Mouse (Mus musculus): Measurements from ENCODE around the gene Med27. TPM values are rescaled to one million over a fixed set of nuclear protein-coding genes. Genes with fewer than 3 reads are reported as not detected.

The Med27 gene
- total RNA-seq, 2 experiments from 2014 or later = 35.8 to 39.6 TPM

DNA sequence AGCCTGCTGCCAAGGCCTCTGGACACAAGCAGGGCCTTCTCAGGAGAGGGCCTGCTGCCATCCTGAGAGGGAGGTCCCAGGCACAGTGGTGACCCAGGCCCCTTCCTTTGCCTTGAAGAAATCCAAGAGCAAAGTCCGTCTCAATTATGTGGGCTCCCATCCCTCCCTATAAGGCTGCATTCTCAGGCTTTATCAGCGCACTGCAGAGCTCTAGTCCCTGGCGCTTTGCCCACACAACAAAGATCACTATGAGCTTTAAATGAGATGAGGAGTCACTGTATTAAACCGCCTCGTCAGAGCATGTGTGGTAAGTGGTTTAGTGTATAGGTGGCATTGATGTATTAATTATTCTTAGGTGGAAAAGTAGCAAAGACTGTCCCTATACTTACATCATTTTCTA, 85.9 kb downstream of the Med27 start:
- DNase-seq (ENCODE audit: low spot score in 2 of 2) = no peak

DNA sequence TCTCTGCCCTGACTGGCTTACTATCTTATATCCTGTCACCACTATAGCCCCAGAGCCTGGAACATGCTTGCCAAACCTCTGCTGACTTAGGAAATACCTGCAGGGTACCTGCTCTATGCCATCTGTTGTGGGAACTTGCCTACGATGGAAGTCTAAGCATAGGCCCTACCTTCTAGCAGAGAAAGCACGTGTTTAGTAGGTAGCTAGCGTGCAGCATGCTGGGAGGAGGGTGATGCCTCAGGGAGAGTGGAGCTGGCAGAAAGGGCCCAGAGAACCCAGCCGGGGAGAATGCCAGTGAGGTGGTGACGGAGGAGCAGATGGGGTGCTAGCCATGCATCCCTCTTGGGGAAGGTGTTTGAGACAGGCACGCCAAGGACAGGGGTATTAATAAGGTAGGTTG, 89.8 kb downstream of the Med27 start:
- DNase-seq (ENCODE audit: low spot score in 2 of 2) = no peak

DNA sequence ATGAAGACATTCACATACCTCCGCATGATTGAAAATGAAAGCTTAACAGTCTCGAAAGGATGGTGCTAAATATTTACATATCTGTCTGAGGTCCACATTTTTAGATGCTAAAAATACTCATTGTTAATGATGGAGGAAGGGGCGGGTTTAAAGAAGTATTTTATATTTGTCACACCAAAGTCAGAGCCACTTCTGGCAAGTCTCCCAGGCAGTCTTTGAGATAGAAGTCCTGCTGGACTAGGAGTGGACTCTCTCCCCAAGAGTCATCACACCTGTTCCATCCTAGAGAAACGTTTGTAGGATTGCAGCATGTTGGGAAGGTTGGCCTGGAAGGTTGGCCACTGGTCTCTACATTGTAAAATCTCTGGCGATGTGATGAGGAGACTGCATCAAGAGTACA, 90.5 kb downstream of the Med27 start:
- no peak for DNase-seq (ENCODE audit: low spot score in 2 of 2)

DNA sequence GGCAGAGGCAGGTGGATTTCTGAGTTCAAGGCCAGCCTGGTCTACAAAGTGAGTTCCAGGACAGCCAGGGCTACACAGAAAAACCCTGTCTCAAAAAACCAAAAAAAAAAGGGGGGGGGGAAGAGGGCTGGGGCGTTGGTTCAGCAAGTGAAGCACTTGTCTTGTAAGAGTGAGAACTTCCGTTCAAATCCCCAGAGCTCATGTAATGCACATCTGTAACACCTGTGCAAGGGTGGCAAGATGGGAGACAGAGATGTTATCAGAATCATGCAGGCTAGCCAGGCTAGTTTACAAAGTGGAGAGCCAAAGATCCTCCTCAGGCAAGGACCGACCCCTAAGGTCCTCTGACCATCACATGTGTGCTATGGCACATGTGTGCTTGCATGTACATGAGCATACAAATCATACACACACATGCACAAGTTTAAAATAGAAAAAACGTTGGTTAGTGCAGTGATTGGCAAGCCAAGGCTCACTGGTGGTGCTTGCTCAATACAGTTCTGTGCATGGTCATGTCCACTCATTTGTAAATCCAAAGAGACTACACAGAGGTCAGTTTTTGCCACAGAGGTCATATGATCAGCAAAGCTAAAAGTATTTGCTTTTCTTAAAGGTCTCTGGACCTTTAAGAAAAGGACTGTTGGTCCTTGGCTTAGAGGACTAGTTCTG, 91.4 kb downstream of the Med27 start:
- no peak for DNase-seq (ENCODE audit: low spot score in 2 of 2)

DNA sequence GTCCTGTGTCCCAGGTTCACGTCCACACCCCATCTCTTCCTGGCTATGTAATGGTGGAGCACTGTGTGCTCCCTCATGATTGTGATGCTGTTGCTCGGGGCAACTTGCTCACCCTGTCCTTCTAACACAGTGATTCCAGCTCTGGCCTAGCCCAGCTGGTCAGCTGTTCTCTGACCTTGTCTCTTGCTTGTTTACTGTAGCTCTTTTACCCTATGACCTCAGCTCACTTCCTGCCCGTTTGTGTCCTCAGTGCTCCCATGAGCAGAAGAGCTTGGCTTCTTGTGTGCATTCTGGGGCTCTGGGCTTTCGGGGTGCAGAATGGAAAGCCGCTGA, 91.9 kb downstream of the Med27 start:
- DNase-seq (ENCODE audit: low spot score in 2 of 2) = no peak

DNA sequence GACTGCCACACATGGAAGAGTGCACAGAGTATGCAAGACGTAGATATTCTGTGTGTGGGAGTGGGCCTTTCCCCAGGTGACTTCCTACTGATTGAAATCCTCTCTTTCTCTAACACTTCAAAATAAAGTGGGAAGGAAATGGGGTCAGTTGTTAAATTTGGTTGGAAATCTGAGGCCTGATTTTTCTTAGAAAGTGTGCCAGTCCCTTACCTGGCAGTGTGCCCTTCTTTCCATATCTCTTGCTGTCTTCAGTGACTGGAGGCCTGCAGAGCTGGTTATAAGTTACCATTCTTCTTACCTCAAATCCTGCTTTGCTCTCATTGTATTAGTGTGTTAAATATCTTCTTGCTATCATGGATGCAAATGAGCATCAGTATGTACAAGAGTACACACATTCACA, 92.4 kb downstream of the Med27 start:
- DNase-seq (ENCODE audit: low spot score in 2 of 2) = no peak

DNA sequence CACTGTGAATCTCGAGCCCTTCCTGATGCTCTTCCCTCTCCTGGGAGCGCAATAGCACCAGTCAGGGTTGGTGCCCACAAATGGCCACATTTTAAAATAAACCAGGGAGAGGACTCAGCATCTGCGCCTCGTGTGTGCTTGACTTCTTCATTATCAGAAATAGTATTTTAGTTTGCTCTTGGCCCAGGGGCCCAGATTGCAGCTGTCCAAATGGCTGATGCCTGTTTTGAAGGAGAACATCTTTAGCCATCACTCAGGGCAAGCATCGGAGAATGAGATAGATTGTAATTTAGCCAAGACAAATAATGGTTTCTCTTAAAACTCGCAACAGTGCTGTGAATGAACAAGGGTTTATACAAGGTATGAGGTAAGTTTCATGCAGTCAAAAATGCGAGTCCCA, 92.8 kb downstream of the Med27 start:
- no peak for DNase-seq (ENCODE audit: low spot score in 2 of 2)

DNA sequence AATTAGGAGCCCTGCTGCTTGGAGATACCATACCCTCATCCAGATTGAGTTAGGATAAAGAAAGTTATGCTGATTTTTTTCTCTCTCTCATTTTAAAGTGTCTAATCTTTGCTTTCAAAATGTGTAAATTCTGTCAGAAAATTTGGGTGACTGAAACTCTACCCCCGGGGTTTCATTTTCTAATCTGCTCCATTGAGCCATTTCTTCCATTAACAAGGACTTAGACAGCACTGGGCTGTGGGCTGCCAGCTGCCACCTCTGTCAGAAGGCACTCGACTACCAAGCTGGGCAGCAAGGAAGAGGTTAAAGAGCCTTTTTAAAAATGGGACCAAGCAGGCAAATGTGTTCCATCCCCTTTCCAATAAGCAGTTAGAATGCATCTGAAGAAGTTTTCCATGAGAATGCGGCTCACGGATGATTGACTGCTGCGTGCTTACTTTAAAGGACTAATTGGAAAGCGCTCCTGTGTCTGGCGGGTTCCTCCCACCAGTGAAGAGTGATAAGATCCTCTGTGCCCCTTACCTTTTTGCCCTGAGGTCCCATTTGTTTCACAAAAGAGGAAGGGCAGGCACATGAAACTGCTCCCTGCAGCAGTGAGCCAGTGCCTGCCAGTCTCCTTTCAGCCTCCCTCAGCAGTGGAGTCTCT, 93.4 kb downstream of the Med27 start:
- DNase-seq (ENCODE audit: low spot score in 2 of 2) = no peak

DNA sequence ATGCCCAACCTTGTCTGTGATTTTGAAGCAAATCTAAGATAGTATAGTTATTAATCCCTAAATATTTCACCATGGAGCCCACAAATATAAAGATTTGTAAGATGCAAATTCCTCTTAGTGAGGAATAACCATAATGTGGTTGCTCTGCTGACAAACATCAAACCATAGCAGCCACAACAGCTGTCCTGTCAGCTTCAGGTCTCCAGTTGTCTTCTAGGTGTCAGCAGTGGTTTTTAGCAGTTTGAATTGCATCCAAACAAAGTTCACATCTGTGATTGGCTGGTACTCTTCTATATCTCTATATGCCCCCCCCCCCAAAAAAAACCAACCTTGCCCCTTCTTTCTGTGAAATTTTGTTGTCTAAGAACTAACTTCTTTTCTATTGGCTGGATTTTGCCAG, 95.7 kb downstream of the Med27 start:
- no peak for DNase-seq (ENCODE audit: low spot score in 2 of 2)

DNA sequence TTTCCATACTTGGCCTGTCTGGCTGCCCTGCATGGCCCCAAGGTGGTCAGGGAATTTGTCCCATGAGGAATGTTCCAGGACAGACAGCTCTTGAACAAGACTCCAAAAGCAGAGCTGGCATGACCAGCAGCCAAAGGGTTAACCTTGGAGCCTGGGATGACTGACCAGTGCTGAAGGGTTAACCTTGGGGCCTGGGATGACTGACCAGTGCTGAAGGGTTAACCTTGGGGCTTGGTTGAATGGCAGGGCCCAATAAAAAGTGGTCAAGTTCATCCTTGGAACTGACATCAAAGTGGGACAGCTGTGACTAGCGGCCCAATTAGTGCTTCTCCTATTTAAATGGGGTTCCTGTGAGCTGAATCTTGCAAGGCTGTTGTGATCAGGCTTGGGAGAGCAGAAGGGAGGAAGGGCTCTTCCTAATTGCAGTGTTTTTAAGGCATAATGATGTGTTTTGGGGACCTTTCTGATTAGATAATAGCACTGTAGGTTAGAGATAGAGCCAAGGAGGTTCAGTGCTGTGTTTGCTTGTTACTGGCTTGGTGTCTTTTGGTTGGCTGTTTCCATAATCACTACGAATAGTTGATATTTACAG, 97.1 kb downstream of the Med27 start:
- no peak for DNase-seq (ENCODE audit: low spot score in 2 of 2)

DNA sequence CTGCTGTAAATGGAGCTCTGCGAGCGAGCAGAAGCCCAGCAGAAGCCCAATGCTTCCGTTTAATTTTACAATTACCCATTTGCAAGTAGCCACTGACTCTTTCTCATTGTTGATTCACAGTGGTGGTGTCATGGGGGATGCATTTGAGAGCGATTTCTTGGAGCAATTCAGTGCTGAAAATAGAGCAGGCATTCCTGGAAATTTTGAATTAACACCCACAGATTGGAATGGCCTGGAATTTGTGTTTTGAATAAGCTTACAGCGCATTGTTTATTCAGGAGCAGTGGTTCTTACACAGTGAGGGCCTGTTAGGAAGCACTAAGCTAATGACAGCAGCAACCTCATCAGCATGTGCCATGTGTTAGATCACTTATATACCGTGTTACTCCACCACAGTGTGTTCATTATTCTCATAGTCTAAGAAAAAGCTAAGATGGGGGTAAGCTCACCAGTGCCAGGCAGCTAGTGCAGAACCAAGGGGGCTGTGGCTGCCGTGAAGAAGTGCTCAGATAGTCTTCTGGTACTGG, 101.9 kb downstream of the Med27 start:
- no peak for DNase-seq (ENCODE audit: low spot score in 2 of 2)

DNA sequence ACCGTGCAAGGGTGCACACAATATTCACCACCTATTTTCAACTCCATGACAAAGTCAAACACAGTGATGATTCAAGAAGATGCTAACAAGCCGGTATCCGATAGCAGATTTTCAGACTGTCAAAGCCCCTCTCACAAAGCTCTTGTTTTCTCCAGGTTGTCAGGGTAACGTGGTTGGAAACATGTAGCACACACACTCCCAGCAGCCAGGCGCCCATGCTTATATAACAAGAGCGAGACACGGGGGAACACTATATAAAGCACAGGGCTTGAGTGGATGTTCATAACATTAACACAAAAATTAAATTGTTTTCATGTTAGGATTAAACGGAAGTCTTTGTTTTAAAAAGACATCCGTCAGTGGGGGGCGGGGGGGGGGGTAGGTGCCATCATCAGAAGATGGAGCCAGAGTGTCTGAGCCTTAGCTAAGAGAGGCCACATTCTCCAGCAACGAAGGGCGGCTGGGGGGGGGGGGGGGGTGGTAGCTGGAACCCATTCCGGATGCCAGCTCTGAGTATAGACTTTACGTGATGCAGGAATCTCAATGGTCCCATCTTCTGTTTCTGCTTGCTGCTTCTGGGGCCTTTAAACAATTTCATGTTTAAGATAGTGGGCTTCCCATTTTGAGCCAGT, 104.9 kb downstream of the Med27 start:
- DNase-seq (ENCODE audit: low spot score in 2 of 2) = peak; percentile 36 to 62

DNA sequence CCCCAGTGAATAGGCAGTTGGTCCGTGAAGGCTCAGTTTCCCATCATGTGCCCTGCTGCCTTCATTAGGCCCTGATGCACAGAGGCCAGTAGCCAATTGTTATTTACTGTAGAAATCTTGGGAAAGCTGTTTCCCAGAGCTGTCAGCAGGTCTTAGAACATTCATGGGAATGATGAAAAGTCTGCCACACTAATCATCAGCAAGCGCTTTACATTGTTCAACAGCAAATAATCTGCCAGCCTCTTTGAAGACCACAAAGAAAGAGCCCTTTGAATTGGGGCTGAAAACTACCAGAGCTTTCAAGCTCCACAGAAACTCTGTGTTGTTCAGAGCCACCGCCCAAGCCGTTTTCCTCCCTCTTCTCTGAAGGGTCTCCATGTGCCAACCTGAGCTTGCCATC, 106.8 kb downstream of the Med27 start:
- DNase-seq (ENCODE audit: low spot score in 2 of 2) = no peak

DNA sequence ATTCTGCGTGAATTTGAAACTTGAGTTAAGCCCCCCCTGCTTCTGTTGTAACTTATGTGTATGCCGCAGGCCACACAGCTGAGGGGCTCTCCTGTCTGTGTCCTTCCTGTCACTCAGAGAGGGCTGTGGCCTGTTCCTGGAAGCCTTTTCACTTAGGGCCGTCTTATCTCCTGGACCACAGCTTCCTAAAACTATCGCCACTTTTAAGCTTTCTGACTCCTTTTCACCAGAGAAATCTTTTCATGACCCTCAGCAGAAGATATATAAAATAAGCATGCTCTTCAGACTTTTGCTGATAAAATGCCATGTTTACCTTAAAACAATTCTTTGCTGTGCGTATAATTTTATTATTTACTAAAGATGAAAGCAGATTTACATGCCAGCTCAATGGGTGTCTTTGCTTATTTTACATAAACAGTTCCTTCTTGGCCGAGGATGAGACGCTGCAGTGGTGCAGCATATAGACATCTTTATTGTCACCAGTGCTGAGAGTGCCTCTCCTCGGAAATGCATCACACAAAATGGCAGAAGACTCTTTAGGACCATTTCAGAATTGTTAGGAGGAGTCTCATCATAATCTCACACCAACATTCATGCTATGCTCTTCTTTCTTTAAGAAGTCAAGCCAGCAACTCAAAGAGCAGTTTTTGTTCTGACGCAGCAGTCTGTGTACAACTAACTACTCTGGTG, 110.2 kb downstream of the Med27 start:
- no peak for DNase-seq (ENCODE audit: low spot score in 2 of 2)

DNA sequence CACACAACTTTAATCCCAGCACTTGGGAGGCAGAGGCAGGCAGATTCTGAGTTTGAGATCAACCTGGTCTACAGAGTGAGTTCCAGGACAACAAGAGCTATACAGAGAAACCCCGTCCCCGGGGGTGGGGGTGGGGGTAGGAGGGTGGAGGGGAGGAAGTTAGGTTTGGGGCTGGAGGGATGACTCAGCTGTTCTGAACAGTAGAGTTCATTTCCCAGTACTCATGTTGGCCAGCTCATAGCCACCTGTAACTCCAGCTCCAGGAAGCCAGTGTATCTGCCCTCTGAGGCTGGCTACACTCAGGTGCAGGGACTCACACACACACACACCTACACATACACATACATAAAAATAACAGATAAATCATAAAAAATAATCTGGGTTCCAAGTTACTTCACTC, 111.1 kb downstream of the Med27 start:
- no peak for DNase-seq (ENCODE audit: low spot score in 2 of 2)

DNA sequence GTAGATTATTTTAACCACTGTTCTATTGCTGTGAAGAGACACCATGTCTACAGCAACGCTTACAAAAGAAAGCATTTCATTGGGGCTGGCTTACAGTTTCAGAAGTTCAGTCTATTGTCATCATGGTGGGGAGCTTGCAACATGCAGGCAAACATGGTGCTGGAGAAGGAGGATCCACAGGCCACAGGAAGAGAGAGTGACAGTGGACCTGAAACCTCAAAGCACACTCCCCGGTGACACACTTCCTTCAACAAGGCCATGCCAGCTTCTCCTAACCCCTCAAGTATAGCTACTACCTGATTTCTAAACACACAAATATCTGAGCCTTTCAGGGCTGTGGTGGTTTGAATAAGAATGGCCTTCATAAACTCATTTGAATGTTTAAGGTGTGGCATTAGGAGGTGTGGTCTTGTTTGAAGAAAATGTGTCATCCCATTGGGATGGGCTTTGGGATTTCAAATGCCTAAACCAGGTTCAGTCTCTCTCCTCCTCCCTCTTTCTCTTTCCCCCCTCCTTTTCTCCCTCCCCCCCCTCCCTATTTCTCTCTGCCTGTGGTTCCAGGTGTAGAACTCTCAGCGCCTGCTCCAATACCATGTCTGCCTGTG, 111.8 kb downstream of the Med27 start:
- DNase-seq (ENCODE audit: low spot score in 2 of 2) = no peak

DNA sequence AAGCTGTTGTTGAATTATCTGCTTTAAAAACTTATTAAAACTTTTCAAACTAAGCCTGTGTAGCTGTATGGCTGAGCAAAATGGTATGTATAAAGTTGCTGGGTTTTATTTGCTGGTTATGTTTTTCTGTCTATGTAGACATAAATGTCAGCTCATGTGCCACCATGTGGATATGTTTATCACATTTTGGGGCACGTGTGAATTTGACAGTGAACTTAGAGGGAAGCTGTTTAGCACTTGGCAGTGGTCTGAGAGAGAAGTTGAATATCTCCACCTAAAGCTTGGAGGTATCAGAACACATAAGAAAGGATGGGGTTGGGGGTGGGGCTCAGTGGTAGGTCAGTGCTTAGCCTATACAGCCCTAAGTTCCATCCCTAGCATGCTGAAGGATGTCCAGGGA, 113.0 kb downstream of the Med27 start:
- DNase-seq (ENCODE audit: low spot score in 2 of 2) = no peak

DNA sequence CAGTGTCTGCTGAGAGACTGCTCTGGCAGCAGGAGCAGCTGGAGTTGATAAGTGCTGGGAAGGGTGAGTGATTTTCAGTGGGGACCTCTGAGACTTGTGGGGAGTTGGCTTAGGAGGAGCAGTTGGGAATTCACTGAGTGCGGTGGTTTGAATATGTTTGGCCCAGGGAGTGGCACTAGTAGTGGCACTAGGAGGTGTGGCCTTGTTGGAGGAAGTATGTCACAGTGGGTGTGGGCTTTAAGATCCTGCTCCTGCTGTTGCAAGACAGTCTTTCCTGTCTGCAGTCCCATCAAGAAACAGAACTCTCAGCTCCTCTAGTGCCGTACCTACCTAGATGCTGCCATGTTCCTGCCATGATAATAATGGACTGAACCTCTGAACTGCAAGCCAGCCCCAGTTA, 115.2 kb downstream of the Med27 start:
- no peak for DNase-seq (ENCODE audit: low spot score in 2 of 2)

DNA sequence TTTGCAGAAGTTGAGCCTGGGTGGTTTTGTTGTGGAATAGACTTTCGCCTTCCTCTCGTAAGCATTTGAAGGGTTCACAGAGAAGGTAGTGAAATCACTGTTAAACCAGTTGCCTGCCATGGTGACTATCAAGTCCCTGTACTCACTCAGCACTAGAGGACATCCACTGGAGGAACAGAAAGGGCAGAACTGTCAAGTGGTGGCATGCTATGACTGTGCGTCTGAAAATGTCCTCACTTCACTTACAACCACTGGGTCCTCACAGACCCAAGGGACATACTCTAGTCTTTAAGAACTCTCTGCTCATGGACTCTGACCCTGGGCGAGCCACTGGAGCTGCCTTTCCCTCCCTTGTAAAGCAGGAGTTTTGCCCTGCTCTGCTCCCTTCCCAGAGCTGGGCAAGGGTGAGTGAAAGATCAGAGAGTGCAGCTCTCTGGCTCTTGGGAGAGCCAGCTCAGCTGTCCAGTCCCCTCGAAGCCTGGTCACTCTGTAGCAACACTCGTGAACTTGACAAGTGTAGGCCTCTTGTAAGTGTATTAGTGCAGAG, 116.5 kb downstream of the Med27 start:
- no peak for DNase-seq (ENCODE audit: low spot score in 2 of 2)

DNA sequence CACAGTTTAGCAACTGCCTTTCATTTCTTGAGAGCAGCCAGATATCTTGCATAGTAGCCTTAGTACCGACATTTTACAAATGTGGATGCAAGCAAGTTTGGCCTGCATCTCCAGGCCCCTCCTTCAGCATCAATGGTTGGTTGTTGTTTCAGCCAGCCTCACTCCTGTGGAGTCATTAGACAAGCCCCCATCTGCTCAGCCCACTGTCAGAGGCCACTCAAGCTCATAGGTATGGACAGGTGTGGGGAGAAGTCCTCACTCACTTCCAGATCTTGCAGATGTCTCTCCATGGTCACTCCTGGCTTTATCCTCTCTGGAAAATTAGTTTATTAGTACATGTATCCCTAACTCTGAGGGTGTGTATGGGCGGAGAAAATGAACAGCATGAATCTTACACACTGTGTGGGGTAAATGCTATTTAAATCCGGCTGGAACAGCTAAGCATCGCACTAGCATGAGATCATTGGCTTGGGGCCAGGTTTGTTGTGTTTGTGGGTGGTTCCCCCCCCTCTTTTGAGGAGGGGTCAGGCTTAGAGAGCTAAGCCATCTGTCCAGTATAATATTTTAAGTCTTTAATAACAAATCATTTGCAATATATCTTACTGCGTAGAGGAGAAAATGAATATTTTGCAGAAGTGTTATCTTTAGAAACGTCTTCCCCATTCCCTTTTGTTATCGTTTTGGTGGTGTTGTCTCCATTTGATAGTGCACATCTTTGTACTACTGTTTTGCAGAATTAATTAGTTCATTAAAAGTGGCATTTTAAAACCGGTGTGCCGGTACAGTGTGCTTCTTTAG, 118.4 kb downstream of the Med27 start:
- DNase-seq (ENCODE audit: low spot score in 2 of 2) = peak; percentile 37 to 41

All from left cerebral cortex, adult 18-20 months (tissue).